ENCODE assay signal across 14 mouse cellular contexts in genomic region chr5:148090191-148090821, GRCm38 (mm10).
DNase-seq lines count a peak whose midpoint lies in the region; ATAC-seq and TF ChIP-seq lines count a peak whose summit lies in the region.
"Had no signal": no experiment of that assay in that cellular context is flagged by ENCODE, and none has a peak within 500 bp of the region (broad histone marks: within the 10 kb centered on the region; RNA-seq: fewer than 3 reads in every experiment).

No protein-coding gene starts in this region.

- no peak overlapping the region for H3K4me3 ChIP-seq in layer of hippocampus, adult 2 months
- H3K4me3 ChIP-seq: forebrain, embryonic 10.5 days; hindbrain, embryonic 12.5 days; myocyte had no signal

- TF ChIP-seq CTCF in layer of hippocampus, adult 2 months (conservative IDR thresholded peaks at IDR 0.05) = no peak

- no peak for DNase-seq in cerebellum, postnatal 4 days (ENCODE audit: low spot score in 2 of 2)
- DNase-seq in cerebellum, adult 9-10 months = peak; percentile 88
- DNase-seq in layer of hippocampus, adult 2 months (ENCODE audit: low spot score in 2 of 2) = peak; percentile 71 to 85
- peak; percentile 70 to 81 for DNase-seq in left cerebral cortex, postnatal 36 days (ENCODE audit: low spot score in 2 of 2)
- DNase-seq in embryo, embryonic 10.5 days (ENCODE audit: low spot score) = no peak
- no peak for DNase-seq in urinary bladder, adult 2 months (ENCODE audit: low spot score)
- no peak for DNase-seq in c-Kit-positive CD71-positive TER-119-positive erythroid progenitor cells, embryonic 14.5 days (ENCODE audit: low spot score)
- DNase-seq: lung, postnatal 10 days; thymus, postnatal 36 days had no signal

- intact Hi-C loops in left cerebral cortex, postnatal 36 days (cut with DNase I) = loop anchor here (1.0 to 5.0 kb wide), 2 partner anchors 42 to 133 kb away; partner anchors contain the start of gene Mtus2

- H3K27ac ChIP-seq in layer of hippocampus, adult 2 months = no peak overlapping the region
- H3K27ac ChIP-seq: forebrain, embryonic 10.5 days; hindbrain, embryonic 12.5 days had no signal

- peak; percentile 82 for ATAC-seq in cerebellum, adult (ENCODE audit: insufficient number of reproducible peaks, low FRiP score, low TSS enrichment)
- ATAC-seq: activated CD4-positive, CD25-positive, alpha-beta regulatory T cell, adult 4 months had no signal

Comparison
In these comparisons a context has a peak if more than half of its experiments do, and no peak if none do; other contexts are left out.
1. DNase-seq: peak in cerebellum, adult 9-10 months (single experiment), layer of hippocampus, adult 2 months (2 of 2) and left cerebral cortex, postnatal 36 days (2 of 2); none in cerebellum, postnatal 4 days (0 of 2), embryo, embryonic 10.5 days (single experiment), urinary bladder, adult 2 months (single experiment) and c-Kit-positive CD71-positive TER-119-positive erythroid progenitor cells, embryonic 14.5 days (single experiment).